Mouse (Mus musculus): ENCODE results near the gene Pcare. TPM values are rescaled to one million over a fixed set of nuclear protein-coding genes. Genes with fewer than 3 reads are reported as not detected.

Pcare gene
- polyA plus RNA-seq, 1 experiment from 2014 or later = not detected

DNA sequence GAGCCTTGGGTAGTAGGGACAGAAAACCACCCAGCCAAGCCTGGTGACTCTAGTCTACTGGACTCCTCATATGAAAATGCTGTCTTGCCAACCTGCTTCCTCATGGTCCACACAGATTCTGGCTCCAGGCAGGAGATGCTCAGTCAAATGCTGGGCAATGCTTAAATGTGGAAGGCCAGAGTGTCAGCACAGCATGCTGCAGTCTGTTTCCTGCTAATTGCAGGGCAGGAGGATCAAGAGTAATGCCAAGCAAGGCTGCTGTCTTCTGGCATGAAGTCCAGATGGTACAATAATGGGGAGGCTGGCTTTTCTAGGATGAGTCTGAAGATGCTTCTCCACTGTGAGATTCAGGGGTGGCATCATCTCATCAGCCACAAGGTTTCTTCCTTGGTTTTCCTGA is 32.3 kb downstream of the Pcare start:
- Histone ChIP-seq H3K27ac (replicated peaks) (no peak overlapping the region), H3K4me1 (no peaks in the 10 kb centered on the region), H3K9ac (replicated peaks) (no peak overlapping the region), H3K4me3 (no peak overlapping the region), H3K36me3 (no peaks in the 10 kb centered on the region), H3K4me2 (replicated peaks) (no peak overlapping the region), H3K27me3 (no peaks in the 10 kb centered on the region), H3K9me3 (no peaks in the 10 kb centered on the region)
- ATAC-seq (replicated peaks) = no peak

DNA sequence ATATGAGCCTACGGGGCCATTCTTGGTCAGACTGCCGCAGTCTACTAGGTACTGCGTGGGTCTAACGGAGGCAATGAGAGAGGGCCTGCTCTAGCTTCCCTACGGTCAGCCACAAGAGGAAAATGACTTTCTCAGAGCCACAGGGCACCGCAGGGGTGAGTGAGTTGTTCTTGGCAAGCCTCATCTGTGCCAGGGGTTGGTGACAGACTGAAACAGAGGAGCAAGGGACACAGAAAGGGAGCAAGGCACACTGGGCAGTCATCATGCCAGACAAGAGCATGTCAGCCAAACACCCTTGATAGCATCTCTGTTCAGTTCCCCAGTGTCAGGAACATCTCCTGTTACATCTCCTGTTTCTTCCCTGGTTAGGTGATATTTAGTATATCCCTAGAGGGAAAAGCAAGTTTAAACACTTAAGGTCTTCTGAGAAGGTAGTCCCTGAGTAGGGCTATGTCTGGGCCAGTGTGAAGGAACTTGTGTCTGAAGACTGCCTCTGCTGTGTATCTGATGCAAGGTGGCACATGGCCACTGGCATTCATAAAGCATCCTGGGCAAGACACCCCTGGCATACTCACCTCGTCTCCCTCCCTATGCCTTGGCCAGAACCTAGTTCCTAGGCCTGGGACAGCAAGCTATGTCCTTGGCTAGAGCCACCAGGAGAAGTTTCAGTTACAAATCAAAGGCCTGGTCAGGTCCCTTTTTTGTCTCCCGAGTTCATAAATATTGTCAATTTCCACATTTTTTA is 34.6 kb downstream of the Pcare start:
- Histone ChIP-seq H3K4me1 (no peaks in the 10 kb centered on the region), H3K4me3 (no peak overlapping the region), H3K27me3 (no peaks in the 10 kb centered on the region), H3K9ac (replicated peaks) (no peak overlapping the region), H3K27ac (replicated peaks) (no peak overlapping the region), H3K36me3 (no peaks in the 10 kb centered on the region), H3K4me2 (replicated peaks) (no peak overlapping the region), H3K9me3 (no peaks in the 10 kb centered on the region)
- WGBS = 90% methylated on average over 8 of the region's 8 CpGs
- no peak for ATAC-seq (replicated peaks)

DNA sequence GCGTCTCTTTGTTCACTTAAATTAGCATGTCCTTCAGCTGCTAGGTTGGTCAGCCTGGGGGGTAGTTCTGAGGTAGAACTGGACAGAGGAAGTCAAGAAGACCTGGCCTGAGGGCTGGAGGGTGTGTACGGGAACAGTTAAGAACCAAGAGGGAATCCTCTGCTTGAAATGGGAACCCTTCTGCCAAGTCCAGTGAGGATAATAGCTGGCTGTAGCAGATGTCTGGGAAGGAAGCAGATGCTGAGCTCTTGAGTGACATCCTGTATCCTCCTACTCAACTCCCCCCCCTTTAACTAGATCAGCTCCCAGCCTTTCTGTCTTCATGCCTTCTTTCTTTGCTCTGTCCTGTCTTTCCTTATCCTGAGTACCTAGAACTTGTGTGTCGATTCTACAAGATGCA is 37.7 kb downstream of the Pcare start:
- Histone ChIP-seq H3K36me3 (no peaks in the 10 kb centered on the region), H3K27ac (replicated peaks) (no peak overlapping the region), H3K9me3 (no peaks in the 10 kb centered on the region), H3K4me1 (no peaks in the 10 kb centered on the region), H3K27me3 (no peaks in the 10 kb centered on the region), H3K4me2 (replicated peaks) (no peak overlapping the region), H3K9ac (replicated peaks) (no peak overlapping the region), H3K4me3 (no peak overlapping the region)
- ATAC-seq (replicated peaks) = no peak
- 85% methylated on average over 3 of the region's 3 CpGs for WGBS

DNA sequence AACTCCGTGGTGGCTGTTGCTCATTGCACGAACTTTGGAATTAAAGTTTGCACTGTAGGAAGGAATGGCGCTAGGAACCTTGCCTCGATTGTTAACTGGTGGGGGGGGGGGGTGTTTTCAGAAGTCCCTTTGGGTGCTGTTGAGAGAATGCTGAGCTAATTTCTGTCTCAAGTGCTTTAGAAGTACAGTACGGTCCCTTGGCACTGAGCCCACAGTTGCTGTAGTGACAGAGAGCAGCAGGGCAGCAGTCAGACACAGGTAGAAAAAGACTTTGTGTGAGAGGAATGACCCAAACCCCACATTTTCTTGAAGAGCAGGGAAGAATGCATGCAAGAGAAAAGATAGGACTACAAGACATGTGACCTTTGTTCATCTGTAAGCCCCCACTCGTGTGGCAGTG is 40.4 kb downstream of the Pcare start:
- no peak for ATAC-seq (replicated peaks)
- H3K4me2 ChIP-seq (replicated peaks) = no peak overlapping the region
- no peaks in the 10 kb centered on the region for H3K9me3 ChIP-seq
- H3K36me3 ChIP-seq = no peaks in the 10 kb centered on the region
- no peaks in the 10 kb centered on the region for H3K27me3 ChIP-seq
- H3K4me1 ChIP-seq = no peaks in the 10 kb centered on the region
- no peak overlapping the region for H3K4me3 ChIP-seq
- WGBS = 68% methylated on average over 6 of the region's 6 CpGs
- H3K27ac ChIP-seq (replicated peaks) = no peak overlapping the region
- H3K9ac ChIP-seq (replicated peaks) = no peak overlapping the region

DNA sequence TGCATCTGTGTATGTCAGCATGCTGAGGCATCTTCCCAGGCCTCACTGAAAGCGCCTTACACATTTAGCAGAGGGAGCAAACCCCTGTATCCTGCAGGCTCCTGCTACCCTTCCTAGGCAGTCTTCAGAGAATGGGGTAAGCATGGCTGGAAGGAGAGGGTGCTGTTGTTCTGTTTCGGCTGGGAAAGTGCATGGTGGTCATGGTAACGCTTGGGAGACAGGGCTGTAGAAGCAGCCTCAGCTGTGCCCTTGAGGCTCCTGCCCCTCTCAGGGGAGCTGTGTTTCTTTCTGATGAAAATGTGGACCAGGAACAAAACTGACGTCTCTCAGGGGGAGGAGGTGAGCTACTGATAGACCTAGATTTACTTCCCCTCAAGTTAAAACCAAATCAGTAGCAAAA is 45.0 kb downstream of the Pcare start:
- H3K4me3 ChIP-seq = no peak overlapping the region
- H3K27me3 ChIP-seq = no peaks in the 10 kb centered on the region
- H3K36me3 ChIP-seq = no peaks in the 10 kb centered on the region
- no peak overlapping the region for H3K27ac ChIP-seq (replicated peaks)
- H3K9ac ChIP-seq (replicated peaks) = no peak overlapping the region
- ATAC-seq (replicated peaks) = 0 out of 2 replicates have a peak, but pooled peaks have one; percentile 41
- 36% methylated on average over 4 of the region's 4 CpGs for WGBS
- H3K4me1 ChIP-seq = no peaks in the 10 kb centered on the region
- H3K4me2 ChIP-seq (replicated peaks) = no peak overlapping the region
- no peaks in the 10 kb centered on the region for H3K9me3 ChIP-seq

DNA sequence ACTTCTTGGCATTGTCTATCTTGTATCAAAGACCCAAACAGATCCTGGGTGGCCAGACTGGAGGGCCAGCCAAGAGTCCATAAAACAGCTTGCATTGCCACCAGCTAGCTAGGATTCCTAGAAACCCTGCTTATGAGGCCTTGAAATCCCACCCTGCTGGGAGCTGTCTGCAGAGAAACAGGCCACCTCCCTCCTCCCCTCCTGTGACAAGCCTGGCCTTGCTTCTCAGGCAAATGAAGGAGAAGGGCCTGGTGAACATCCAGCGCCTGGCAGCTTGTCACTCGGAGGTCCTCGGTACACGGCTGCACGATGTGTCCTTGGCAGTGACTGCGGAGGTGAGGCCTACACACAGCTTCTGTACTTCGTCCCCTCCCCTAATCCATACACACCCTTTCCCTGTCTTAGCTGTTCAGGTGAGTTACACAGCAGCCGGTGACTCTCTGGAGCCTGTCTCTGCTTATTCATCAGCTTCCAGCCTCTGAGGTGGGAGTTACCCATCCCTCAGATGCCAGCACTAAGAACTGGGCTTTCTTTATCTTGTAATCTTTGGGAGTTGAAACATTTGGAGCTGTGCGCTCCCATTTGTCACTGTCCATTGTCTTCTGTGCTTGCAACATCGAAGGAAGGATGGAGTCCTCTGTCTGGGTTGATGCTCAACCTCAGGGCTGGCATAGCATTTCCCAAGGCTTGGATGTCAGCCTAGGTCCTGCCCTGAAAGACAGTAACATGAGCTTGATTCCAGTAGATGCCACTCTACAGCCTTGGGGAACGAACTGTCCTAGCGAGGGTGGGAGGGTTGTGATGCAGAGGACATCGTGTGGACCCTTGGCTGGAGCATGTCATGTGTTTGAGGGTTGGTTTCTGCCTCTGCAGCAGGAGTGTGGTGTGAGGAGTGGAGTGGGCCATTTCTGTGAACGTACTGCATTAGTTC is 46.9 kb downstream of the Pcare start:
- Histone ChIP-seq H3K4me3 (no peak overlapping the region), H3K9ac (replicated peaks) (no peak overlapping the region), H3K36me3 (no peaks in the 10 kb centered on the region), H3K27me3 (no peaks in the 10 kb centered on the region), H3K27ac (replicated peaks) (no peak overlapping the region), H3K4me2 (replicated peaks) (no peak overlapping the region), H3K4me1 (no peaks in the 10 kb centered on the region), H3K9me3 (no peaks in the 10 kb centered on the region)
- no peak for ATAC-seq (replicated peaks)
- WGBS = 90% methylated on average over 14 of the region's 14 CpGs

DNA sequence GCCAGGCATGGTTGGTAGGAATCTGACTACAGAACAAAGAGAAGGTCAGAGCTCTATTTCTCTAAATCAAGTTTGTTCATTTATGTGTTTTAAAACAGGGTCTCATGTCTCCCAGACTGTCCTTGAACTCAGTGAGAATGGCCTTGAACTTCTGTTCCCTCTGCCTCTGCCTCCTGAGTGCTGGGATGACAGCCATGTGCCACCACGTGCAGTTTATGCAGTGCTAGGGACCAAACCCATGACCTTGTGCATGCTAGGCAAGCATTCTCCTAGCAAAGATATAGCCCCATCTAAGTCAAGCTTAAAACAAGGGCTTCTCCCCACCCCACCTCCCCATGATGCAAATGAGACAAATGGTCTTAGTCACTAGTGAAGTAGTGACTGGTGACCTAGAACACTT is 47.6 kb downstream of the Pcare start:
- ATAC-seq (replicated peaks) = no peak
- Histone ChIP-seq H3K9me3 (no peaks in the 10 kb centered on the region), H3K27me3 (no peaks in the 10 kb centered on the region), H3K27ac (replicated peaks) (no peak overlapping the region), H3K36me3 (no peaks in the 10 kb centered on the region), H3K4me2 (replicated peaks) (no peak overlapping the region), H3K4me1 (no peaks in the 10 kb centered on the region), H3K9ac (replicated peaks) (no peak overlapping the region), H3K4me3 (no peak overlapping the region)
- whole genome bisulfite sequencing = 80% methylated on average over 1 of the region's 1 CpGs

DNA sequence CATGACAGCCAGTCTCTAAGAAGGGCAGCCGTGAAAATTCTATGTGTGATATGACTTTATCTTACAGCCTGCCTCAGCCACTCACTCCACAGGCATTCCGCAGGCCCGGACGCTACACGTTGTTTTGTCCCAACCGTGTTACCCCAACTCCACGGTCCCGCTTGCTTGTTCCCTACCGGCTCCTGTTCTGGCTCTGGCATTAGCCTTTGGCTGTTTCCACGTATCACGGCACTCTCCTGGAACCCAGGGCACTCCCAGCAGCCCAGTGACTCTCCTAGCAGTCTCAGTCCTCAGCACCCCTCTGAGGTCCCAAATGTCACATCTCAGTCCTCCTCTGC is 54.1 kb downstream of the Pcare start:
- Histone ChIP-seq H3K27ac (replicated peaks) (no peak overlapping the region), H3K4me1 (no peaks in the 10 kb centered on the region), H3K4me3 (no peak overlapping the region), H3K36me3 (no peaks in the 10 kb centered on the region), H3K27me3 (no peaks in the 10 kb centered on the region), H3K4me2 (replicated peaks) (no peak overlapping the region), H3K9ac (replicated peaks) (no peak overlapping the region), H3K9me3 (no peaks in the 10 kb centered on the region)
- 91% methylated on average over 11 of the region's 11 CpGs for WGBS
- no peak for ATAC-seq (replicated peaks)

DNA sequence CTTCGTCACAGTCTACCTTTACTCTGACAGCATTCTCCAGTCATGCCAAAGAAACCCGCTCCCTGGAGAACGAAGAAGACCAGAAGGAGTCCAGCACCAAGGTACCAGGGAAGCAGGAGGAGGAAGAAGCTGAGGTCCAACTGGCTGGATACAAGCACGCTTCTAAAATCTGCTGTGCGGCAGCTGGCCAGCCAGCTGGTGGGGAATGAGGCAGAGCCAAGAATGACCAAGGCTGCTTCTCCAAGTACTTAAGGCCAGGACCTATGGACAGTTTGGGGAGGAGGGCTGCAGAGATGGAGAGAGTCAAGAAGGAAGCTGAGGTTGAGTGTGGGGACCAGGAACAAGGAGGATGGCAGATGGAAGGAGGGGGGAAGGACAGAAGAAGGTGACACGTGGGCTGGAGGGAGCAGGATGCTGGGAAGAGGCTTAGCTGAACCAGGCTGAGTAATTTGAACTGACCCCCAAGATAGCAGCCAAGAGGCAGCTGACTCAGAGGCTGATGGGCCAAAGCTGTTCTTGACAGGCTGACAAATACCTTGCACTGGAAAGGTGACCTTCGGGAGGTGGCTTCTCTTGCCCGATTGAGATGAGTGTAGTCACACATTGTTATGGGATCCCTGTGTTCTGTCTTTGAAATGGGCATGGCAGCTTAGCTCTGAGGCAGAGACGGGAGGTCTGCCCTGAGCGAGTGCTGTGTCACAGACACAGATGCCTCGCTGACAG is 54.6 kb downstream of the Pcare start:
- no peak for ATAC-seq (replicated peaks)
- Histone ChIP-seq H3K36me3 (no peaks in the 10 kb centered on the region), H3K4me1 (no peaks in the 10 kb centered on the region), H3K4me2 (replicated peaks) (no peak overlapping the region), H3K9me3 (no peaks in the 10 kb centered on the region), H3K27me3 (no peaks in the 10 kb centered on the region), H3K9ac (replicated peaks) (no peak overlapping the region), H3K27ac (replicated peaks) (no peak overlapping the region), H3K4me3 (no peak overlapping the region)
- WGBS = 87% methylated on average over 11 of the region's 11 CpGs

DNA sequence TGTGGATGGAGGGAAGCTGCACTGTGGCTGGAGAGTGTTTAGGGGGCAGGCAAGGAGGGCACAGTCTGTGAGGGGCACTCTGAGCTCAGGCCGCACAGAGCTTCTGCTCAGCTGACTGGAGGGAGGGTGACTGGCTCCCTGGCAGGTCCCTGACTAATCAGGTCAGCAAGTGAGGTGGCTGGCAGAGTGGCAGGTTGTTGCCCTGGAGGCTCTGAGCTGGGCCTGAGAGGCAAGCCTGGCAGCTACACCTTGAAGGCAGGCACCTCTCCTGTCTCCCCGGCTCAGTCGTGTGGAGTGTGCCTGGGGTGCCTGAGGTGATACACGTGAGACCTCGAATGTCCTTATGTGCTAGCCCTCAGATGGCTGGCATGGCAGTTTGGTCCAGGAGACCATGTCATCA is 56.3 kb downstream of the Pcare start:
- H3K9ac ChIP-seq (replicated peaks) = no peak overlapping the region
- H3K4me1 ChIP-seq = peaks cover 3% of the 10 kb centered on the region
- H3K27ac ChIP-seq (replicated peaks) = no peak overlapping the region
- no peaks in the 10 kb centered on the region for H3K36me3 ChIP-seq
- 89% methylated on average over 5 of the region's 5 CpGs for WGBS
- no peak overlapping the region for H3K4me2 ChIP-seq (replicated peaks)
- ATAC-seq (replicated peaks) = no peak
- H3K9me3 ChIP-seq = no peaks in the 10 kb centered on the region
- H3K4me3 ChIP-seq = no peak overlapping the region
- no peaks in the 10 kb centered on the region for H3K27me3 ChIP-seq

DNA sequence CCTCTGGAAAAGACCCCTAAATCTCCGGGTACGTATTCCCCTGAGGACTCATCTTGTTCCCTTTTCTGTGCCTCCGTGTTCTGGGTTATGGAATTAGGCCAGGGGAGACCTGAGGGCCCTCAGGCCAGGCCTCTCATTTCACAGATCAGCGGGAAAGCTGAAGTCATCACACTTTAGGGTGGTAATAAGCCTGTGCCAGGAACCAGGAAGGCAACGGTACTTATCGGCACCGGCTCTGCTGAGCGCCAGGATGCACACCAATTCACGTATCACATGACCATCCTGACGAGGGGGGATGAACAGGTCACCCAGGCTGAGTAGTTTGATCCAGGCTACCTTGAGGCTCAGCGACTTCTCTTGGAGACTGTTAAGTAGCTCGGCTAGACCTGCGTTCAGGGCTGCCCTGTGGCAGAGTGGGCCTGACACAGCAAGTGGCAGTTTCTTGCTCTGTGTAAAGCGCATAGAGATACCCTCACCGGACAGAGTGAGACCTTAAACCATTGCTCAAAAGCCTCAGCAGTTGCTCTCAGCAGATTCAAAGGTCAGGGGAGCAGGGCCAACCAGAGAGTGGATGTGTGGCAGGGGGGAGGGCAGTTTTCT is 56.9 kb downstream of the Pcare start:
- Histone ChIP-seq H3K9ac (replicated peaks) (no peak overlapping the region), H3K36me3 (no peaks in the 10 kb centered on the region)

DNA sequence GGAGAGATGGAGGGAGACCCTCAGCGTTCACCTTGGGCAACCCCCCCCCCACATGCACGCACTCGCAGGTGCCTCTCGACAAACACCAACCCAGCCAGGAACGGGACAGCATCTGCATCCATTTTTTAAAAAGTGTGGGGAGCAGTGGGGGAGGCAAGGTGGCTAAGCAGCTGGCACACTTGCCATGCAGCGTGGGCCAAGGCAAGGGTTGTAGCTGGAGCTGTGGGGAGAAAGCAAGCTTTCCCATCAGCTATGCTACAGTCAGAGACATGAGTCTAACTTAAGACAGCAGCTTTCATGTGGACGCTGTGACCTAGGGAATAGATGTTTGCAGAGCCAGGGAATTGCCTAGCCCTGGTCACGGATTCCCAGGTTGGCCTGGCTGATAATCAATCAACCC is 57.5 kb downstream of the Pcare start:
- no peak overlapping the region for H3K27ac ChIP-seq (replicated peaks)
- H3K9ac ChIP-seq (replicated peaks) = no peak overlapping the region
- H3K36me3 ChIP-seq = no peaks in the 10 kb centered on the region
- no peaks in the 10 kb centered on the region for H3K9me3 ChIP-seq
- no peak for ATAC-seq (replicated peaks)
- H3K4me1 ChIP-seq = peaks cover 7% of the 10 kb centered on the region
- no peak overlapping the region for H3K4me2 ChIP-seq (replicated peaks)
- WGBS = 95% methylated on average over 8 of the region's 8 CpGs
- H3K27me3 ChIP-seq = no peaks in the 10 kb centered on the region
- no peak overlapping the region for H3K4me3 ChIP-seq

More for the DNA sequence above, 56.9 kb downstream of the Pcare start:
- no peak overlapping the region for H3K27ac ChIP-seq (replicated peaks)
- WGBS = 84% methylated on average over 15 of the region's 15 CpGs
- H3K27me3 ChIP-seq = no peaks in the 10 kb centered on the region
- ATAC-seq (replicated peaks) = no peak
- no peak overlapping the region for H3K4me2 ChIP-seq (replicated peaks)
- H3K4me3 ChIP-seq = no peak overlapping the region
- no peaks in the 10 kb centered on the region for H3K9me3 ChIP-seq
- H3K4me1 ChIP-seq = peaks cover 7% of the 10 kb centered on the region

Measured in forebrain, embryonic 15.5 days (tissue).